Mouse (Mus musculus): Measurements from ENCODE around the gene Prss33.

- TF ChIP-seq CTCF (IDR thresholded peaks at IDR 0.05; ENCODE audit: control insufficient read depth, insufficient read depth, insufficient replicate concordance, low read depth, low read length): peak; percentile 45; the same call in 1 of the 2 replicates
- no peak for TF ChIP-seq POLR2A (IDR thresholded peaks at IDR 0.05; ENCODE audit: control insufficient read depth, low read depth, low read length)
Measured at GRCm38 (mm10) chr17:23850853-23851749, 15.2 kb upstream of the Prss33 start.
